Mouse (Mus musculus) cortical plate, adult 2 months (tissue): Measurements from ENCODE around the gene Cnot2.
"Not testable (repeated sequence)": the region's sequence is repeated elsewhere in the genome, so short reads cannot be mapped to it uniquely, and the experiment has no call there.

Experiments used
- CTCF ChIP-seq: fragments of 200-500 bp; IDR thresholded peaks from 2 replicates; pipeline ENCODE4 v1.5.1; 2011; ENCODE audit warnings: mild to moderate bottlenecking, control low read depth, low read length; ENCODE audit not compliant: insufficient read depth; ENCODE audit errors: extremely low read depth
- POLR2A ChIP-seq: fragments of 200-500 bp; IDR thresholded peaks from 2 replicates; pipeline ENCODE4 v1.6.1; 2011; ENCODE audit warnings: mild to moderate bottlenecking, low read length, control low read depth; ENCODE audit not compliant: insufficient read depth; ENCODE audit errors: extremely low read depth

DNA sequence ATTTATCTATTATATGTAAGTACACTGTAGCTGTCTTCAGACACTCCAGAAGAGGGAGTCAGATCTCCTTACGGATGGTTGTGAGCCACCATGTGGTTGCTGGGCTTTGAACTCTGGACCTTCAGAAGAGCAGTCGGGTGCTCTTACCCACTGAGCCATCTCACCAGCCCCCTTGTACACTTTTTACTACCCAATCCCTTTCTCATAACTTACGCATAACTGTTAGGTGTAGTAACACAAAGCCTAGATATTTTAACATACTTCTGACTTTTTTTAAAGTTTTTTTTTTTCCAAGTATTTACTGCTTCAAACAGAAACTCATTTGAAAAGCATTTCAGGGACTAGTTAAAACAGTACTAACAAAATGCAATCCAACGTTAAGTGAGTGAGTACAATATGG is 14.8 kb downstream of the Cnot2 start:
- not testable (repeated sequence) for TF ChIP-seq CTCF, POLR2A
